Mouse (Mus musculus) C2C12 (cell line): Measurements from ENCODE around the gene Zfr.

Experiments
- CEBPB ChIP-seq: IDR thresholded peaks from one replicate; pipeline ENCODE4 v1.6.1; 2011; ENCODE audit warnings: low read depth, mild to moderate bottlenecking, control low read depth, moderate library complexity
- CTCF ChIP-seq: IDR thresholded peaks from one replicate; pipeline ENCODE4 v1.5.1; 2011; ENCODE audit not compliant: control insufficient read depth, insufficient read depth, insufficient read length
- MAX ChIP-seq: IDR thresholded peaks from one replicate; pipeline ENCODE4 v1.6.1; 2011; ENCODE audit warnings: mild to moderate bottlenecking, control low read depth
- MYOD1 ChIP-seq: IDR thresholded peaks from one replicate; pipeline ENCODE4 v1.6.1; 2011; ENCODE audit warnings: low read depth; ENCODE audit not compliant: control insufficient read depth, insufficient read length
- USF1 ChIP-seq: IDR thresholded peaks from one replicate; pipeline ENCODE4 v1.6.1; 2011; ENCODE audit warnings: low read depth, mild to moderate bottlenecking, control low read depth, moderate library complexity

- TF ChIP-seq MYOD1 (no peak), CTCF (no peak), MAX (no peak), CEBPB (no peak), USF1 (no peak)
Observed at GRCm38 (mm10) chr15:12134546-12134945, 16.9 kb downstream of the Zfr start.
